ENCODE assay signal across 12 mouse cellular contexts in the genomic region with DNA sequence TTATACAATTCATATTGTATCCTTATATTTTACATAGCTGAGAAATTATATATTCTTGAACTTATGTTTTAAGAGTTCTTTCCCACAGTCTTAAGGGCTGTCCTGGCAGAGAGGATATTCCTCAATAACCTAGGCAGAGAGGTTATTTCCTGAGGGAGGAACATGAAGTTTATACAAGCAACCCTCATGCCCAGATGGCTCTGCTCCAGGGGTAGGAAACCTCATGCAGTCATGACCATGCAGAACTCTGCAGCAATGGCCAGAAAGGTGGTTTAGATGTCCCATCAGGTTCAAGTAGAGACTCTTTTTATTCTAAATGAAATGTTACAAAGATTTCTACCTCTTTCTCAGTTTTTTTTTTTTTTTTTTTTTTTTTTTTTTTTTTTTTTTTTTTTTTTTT. TPM values are rescaled to one million over a fixed set of nuclear protein-coding genes. Genes with fewer than 3 reads are reported as not detected.
"Had no signal": no experiment of that assay in that cellular context is flagged by ENCODE, and none has a peak within 500 bp of the region (broad histone marks: within the 10 kb centered on the region; RNA-seq: fewer than 3 reads in every experiment).

No protein-coding gene starts in this region.

- DNase-seq: kidney, adult 18-20 months; kidney, adult 9 months; kidney, postnatal 14 days; kidney, postnatal 4 days; left cerebral cortex, postnatal 4 days; liver, embryonic 13.5 days; thymus, adult 18-20 months; thymus, postnatal 36 days had no signal

RNA-seq across cellular contexts. Expression of a gene that starts 7.2 kb away (rescaled TPM):
- total RNA-seq: layer of hippocampus, adult 18-20 months; layer of hippocampus, postnatal 14 days; left cerebral cortex, adult 8-10 months; left cerebral cortex, postnatal 14 days; left cerebral cortex, postnatal 4 days had no signal

RNA-seq across cellular contexts. Expression of a gene that starts 25.6 kb away (rescaled TPM):
- total RNA-seq: layer of hippocampus, adult 18-20 months; layer of hippocampus, postnatal 14 days; left cerebral cortex, postnatal 14 days had no signal

RNA-seq across cellular contexts. Expression of a gene that starts 39.2 kb away (rescaled TPM):
- total RNA-seq: layer of hippocampus, adult 18-20 months; layer of hippocampus, postnatal 14 days; left cerebral cortex, postnatal 14 days; left cerebral cortex, postnatal 4 days had no signal
